Mouse (Mus musculus) testis, adult 2 months (tissue): ENCODE data around the gene Lsm6.

ENCODE experiments used
- CTCF ChIP-seq: fragments of 200-500 bp; IDR thresholded peaks from 2 replicates; pipeline ENCODE4 v1.5.1; 2012; ENCODE audit warnings: low read depth, mild to moderate bottlenecking, inconsistent platforms, low read length, moderate library complexity; ENCODE audit not compliant: control insufficient read depth, insufficient read depth, insufficient replicate concordance
- POLR2A ChIP-seq: fragments of 200-500 bp; IDR thresholded peaks from 2 replicates; pipeline ENCODE4 v1.6.1; 2012; ENCODE audit warnings: low read depth, mild to moderate bottlenecking, inconsistent platforms, low read length, moderate library complexity; ENCODE audit not compliant: control insufficient read depth

GRCm38 (mm10) chr8:78806006-78806405 lies 14.9 kb downstream of the Lsm6 start:
- TF ChIP-seq CTCF (no peak), POLR2A (no peak)
